Mouse (Mus musculus): ENCODE data around the gene Spo11.

Gene Spo11

GRCm38 (mm10) chr2:172977409-172978130 lies at the start of gene Spo11:
TSS of gene Spo11 (plus strand) at chr2:172977700.
- DNase-seq (ENCODE audit: low read depth in 2 of 2, low spot score in 2 of 2), result peak; percentile 63 to 67

GRCm38 (mm10) chr2:172929905-172930436 lies 47.5 kb upstream of the Spo11 start:
- no peak for DNase-seq (ENCODE audit: low read depth in 2 of 2, low spot score in 2 of 2)

- DNase-seq (ENCODE audit: low read depth in 2 of 2, low spot score in 2 of 2), result no peak
Observed at GRCm38 (mm10) chr2:172931137-172931898, 46.2 kb upstream of the Spo11 start.

GRCm38 (mm10) chr2:172933631-172934419 lies 43.7 kb upstream of the Spo11 start:
- no peak for DNase-seq (ENCODE audit: low read depth in 2 of 2, low spot score in 2 of 2)

- DNase-seq (ENCODE audit: low read depth in 2 of 2, low spot score in 2 of 2), result no peak
Observed at GRCm38 (mm10) chr2:172934420-172934788, 43.1 kb upstream of the Spo11 start.

GRCm38 (mm10) chr2:172934891-172935740 lies 42.4 kb upstream of the Spo11 start:
- no peak for DNase-seq (ENCODE audit: low read depth in 2 of 2, low spot score in 2 of 2)

- DNase-seq (ENCODE audit: low read depth in 2 of 2, low spot score in 2 of 2), result no peak
Observed at GRCm38 (mm10) chr2:172935776-172936562, 41.5 kb upstream of the Spo11 start.

GRCm38 (mm10) chr2:172936844-172937243 lies 40.7 kb upstream of the Spo11 start:
- DNase-seq (ENCODE audit: low read depth in 2 of 2, low spot score in 2 of 2), result no peak

GRCm38 (mm10) chr2:172937326-172938190 lies 39.9 kb upstream of the Spo11 start:
- no peak for DNase-seq (ENCODE audit: low read depth in 2 of 2, low spot score in 2 of 2)

GRCm38 (mm10) chr2:172938761-172939638 lies 38.5 kb upstream of the Spo11 start:
- peak; percentile 18 to 23 for DNase-seq (ENCODE audit: low read depth in 2 of 2, low spot score in 2 of 2)

GRCm38 (mm10) chr2:172939639-172940002 lies 37.9 kb upstream of the Spo11 start:
- no peak for DNase-seq (ENCODE audit: low read depth in 2 of 2, low spot score in 2 of 2)

- peak; percentile 30 to 42 for DNase-seq (ENCODE audit: low read depth in 2 of 2, low spot score in 2 of 2)
Observed at GRCm38 (mm10) chr2:172940003-172940798, 37.3 kb upstream of the Spo11 start, which contains the start of gene Bmp7. TSS of gene Bmp7 (minus strand) at chr2:172940321.

- DNase-seq (ENCODE audit: low read depth in 2 of 2, low spot score in 2 of 2), result no peak
Observed at GRCm38 (mm10) chr2:172940799-172941163, 36.7 kb upstream of the Spo11 start.

- no peak for DNase-seq (ENCODE audit: low read depth in 2 of 2, low spot score in 2 of 2)
Observed at GRCm38 (mm10) chr2:172949051-172949450, 28.4 kb upstream of the Spo11 start.

GRCm38 (mm10) chr2:172950119-172950676 lies 27.3 kb upstream of the Spo11 start:
- DNase-seq (ENCODE audit: low read depth in 2 of 2, low spot score in 2 of 2), result no peak

GRCm38 (mm10) chr2:172950722-172951121 lies 26.8 kb upstream of the Spo11 start:
- no peak for DNase-seq (ENCODE audit: low read depth in 2 of 2, low spot score in 2 of 2)

GRCm38 (mm10) chr2:172951976-172952375 lies 25.5 kb upstream of the Spo11 start:
- DNase-seq (ENCODE audit: low read depth in 2 of 2, low spot score in 2 of 2), result no peak
